Mouse (Mus musculus) G1E-ER4 (cell line): ENCODE results near the gene Zfp800. TPM values are rescaled to one million over a fixed set of nuclear protein-coding genes. Genes with fewer than 3 reads are reported as not detected.

Experiments used
- GATA1 ChIP-seq: IDR thresholded peaks from one replicate; pipeline ENCODE4 v1.8.0; 2012; ENCODE audit warnings: low read length, inconsistent platforms
- polyA plus RNA-seq: library from polyadenylated mRNA; stranded (reverse); fragments of >175 nt; gene quantifications from 2 replicates; pipeline ENCODE4 v1.2.3, GENCODE M21; 2012

The Zfp800 gene
- polyA plus RNA-seq, 1 experiment, result 89.7 TPM

DNA sequence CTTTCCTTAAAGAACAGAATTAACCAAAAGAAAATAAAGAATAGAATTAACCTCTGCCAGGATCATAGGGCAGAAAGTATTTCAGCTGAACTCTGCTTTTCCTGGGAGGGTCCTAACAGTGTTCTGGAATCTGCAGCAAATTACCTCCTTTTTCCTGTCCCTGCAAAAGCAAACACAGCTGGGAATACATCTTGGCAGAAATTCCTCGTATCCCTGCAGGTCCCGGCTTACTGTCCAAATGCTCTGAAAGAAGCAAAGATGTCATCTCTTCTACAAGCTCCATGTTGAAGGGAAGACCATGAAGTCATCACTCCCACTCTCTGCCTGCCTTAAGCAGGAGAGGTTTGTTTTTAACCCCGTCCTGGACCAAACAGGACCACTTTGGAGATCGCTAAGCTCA lies 19.2 kb upstream of the Zfp800 start:
- no peak for TF ChIP-seq GATA1

GRCm38 (mm10) chr6:28411236-28411635 lies 13.4 kb upstream of the Zfp800 start:
- TF ChIP-seq GATA1, result no peak

DNA sequence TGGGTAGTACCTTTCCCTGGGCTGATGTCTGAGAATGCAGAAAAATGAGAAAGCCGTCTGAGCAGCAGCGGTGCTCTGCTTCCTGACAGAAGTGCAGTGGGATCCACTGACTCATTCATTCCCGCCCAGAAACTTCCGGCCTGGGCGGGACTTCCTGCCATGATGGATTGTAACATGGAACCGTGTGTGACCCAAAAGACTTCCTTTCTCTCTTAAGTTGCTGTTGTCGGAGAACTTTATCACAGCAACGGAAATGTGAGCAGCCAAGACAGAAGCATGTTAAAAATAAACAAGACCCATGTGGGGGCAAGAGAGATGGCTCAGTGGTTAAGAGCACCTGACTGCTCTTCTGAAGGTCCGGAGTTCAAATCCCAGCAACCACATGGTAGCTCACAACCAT lies 12.2 kb upstream of the Zfp800 start:
- TF ChIP-seq GATA1, result no peak

DNA sequence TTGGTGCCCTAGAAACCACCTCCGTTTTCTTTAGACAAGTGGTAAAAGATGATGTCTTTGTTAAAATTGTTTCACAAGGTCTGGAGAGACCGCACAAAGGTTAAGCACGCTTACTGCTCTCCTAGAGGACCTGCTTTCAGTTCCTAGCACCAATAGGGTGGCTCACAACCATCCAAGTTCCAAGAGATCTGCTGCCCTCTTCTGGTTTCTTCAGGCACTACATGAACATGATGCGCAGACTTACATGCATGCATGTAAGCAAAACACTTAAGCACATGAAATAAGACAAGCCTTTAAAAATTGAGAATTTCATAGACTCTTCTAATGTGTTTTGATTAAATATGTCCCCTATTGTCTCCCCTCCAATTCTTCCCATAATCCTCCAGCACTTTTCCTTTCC lies 2.0 kb upstream of the Zfp800 start:
- no peak for TF ChIP-seq GATA1

DNA sequence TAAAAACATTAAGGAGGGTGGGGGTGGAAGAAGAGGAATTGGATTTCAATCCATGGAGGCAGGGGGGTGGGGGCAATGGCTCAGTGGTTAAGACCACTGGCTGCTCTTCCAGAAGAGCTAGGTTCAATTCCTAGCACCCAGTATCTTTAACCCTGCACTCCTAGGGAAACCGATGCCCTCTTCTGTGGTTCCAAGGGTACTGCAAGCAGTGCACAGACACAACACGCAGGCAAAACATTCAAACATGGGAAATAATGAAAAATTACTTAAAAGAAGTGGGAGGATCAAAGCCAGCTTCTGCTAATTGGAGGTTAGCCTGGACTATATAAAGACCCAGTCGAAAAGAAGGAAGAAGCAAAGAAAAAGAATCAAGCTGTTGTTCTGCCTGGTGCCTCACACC lies 921 bp upstream of the Zfp800 start:
- TF ChIP-seq GATA1, result no peak

DNA sequence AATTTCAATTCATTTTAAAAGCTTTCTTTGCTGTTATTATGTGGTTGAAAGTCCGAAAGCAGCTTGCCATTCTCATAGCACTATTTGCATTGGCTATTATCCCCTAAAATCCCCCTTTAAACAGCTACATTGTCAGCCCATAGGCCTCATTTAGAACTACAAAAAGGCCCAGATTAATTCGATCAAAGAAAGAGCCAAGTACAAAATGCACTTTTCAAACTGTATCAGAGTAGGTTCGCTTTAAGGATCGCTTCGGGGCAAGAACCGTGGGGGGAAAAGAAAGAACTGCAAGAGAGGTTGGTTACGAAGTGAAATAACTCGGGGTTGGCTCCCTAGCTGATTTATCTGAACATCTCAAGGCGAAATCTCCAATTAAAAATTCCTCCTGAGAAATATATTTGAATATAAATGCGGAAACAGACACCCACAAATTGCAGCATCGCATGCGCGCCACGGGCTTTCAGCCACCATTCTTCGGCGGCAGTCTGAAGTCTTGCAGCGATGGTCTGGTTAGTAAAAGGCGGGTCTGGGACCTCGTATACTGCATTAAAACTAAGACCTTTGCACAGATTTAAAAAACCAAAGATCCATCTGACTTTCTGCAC lies 850 bp downstream of the Zfp800 start:
- TF ChIP-seq GATA1, result no peak

GRCm38 (mm10) chr6:28396051-28396852 lies 1.6 kb downstream of the Zfp800 start:
- TF ChIP-seq GATA1, result no peak

GRCm38 (mm10) chr6:28389038-28389437 lies 8.8 kb downstream of the Zfp800 start:
- no peak for TF ChIP-seq GATA1

DNA sequence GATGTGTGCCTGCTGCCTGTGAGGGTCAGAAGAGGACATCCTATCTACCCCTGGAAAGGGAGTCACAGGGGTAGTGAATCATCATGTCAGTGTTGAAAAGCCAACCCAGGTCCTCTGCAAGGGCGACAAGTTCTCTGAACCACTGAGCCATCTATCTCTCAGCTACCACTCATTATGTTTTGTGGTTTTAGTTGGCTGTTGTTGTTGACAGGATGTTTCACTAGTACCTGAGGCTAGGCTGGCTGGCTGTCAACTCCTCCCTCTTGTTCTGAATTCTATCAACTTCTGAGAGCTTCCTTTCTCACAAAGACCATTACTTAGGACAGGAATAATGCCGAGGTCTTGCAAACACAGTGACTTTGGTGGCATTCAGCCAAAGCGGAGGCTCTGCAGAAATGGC lies 12.6 kb downstream of the Zfp800 start:
- TF ChIP-seq GATA1, result no peak

DNA sequence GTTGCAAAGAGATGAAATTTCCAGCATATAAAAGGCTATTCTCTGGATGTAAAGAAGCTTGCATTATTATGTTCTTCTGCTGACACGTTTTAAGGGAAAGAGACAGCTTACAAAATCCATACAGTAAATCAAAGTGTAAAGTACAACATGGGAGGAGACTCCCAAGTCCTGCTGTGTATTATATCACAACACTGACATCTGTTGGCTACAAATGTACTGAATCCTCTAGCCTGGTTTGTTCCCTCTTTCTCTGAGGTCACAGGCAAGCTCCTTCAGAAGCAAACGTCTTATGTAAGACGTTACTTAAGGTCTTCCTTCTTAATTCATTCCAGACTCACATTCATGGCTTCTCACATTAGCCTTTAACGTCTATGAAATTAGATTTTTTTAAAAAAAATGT lies 15.8 kb downstream of the Zfp800 start:
- TF ChIP-seq GATA1, result no peak

DNA sequence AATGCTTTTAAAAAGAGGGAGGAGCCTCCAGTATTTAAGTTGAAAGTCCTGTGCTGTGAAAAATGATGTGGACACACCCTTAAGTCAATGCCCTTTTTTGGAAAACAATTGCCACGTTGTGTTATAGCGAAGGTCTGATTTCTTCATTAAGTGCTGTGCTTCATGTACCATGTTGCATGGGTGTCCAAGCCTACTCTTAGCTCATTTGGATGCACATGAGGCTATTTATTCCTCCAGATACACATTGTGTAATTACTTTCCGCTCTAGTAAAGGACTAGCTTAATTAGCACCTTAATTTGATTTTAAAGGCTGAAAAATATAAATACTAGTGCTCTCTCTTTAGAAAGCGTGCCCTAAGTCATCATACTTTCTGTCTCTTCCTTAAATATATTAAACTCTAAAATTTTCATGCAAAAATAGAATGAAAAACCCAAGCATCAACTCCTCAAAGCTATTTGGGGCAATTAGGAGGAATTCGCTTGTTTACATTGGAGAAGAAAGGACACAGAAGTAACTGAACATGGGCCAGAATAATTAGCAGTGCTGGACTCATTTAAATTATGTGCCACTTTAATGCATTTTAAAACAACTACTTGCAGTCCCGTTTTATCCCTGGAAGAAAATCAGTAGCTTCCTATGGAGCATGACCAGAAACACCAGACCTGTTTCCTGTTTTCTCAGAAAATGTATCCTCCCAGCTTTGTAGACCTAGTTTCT lies 27.7 kb downstream of the Zfp800 start:
- no peak for TF ChIP-seq GATA1

- TF ChIP-seq GATA1, result no peak
Measured at GRCm38 (mm10) chr6:28367575-28367974, 30.2 kb downstream of the Zfp800 start.

DNA sequence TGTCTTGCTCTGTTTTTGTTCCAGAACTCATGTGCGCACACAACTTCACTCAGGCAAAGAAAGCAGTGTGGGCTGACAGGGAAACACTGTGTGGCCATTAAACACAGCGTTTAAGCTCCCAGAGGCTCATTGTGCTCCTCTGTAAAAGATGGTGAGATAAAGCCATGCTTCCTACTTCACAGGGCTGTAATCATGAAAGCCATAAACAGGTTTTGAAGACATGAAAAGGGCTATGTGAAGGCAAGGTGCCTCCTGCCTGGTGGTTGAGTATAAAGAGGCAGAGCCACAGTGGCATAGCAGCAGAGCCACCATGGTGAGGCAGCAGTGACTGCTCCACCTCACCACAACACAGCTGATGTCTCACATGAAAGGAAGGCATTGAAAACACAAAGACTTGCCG lies 46.7 kb downstream of the Zfp800 start:
- no peak for TF ChIP-seq GATA1

- TF ChIP-seq GATA1, result no peak
Measured at GRCm38 (mm10) chr6:28345677-28346076, 52.1 kb downstream of the Zfp800 start.

GRCm38 (mm10) chr6:28345181-28345580 lies 52.6 kb downstream of the Zfp800 start:
- TF ChIP-seq GATA1, result no peak

GRCm38 (mm10) chr6:28342863-28343262 lies 54.9 kb downstream of the Zfp800 start:
- no peak for TF ChIP-seq GATA1
